Mouse (Mus musculus) inflammation-experienced regulatory T-cells, adult 6 months (primary cell): ENCODE results near the gene Ccnf. TPM values are rescaled to one million over a fixed set of nuclear protein-coding genes. Genes with fewer than 3 reads are reported as not detected.

Experiments
- ATAC-seq: one replicate; pipeline ENCODE4 v1.8.0; 2017
- polyA plus RNA-seq, 3 experiments: library from polyadenylated mRNA; unstranded; fragments of 100-300 nt; shearing (Covaris generic); gene quantifications; one replicate each; pipeline ENCODE4 v1.2.1; 2017

The Ccnf gene
- polyA plus RNA-seq, 3 experiments from 2014 or later = 3.4 to 43.6 (median 6.3) TPM

- no peak for ATAC-seq
Measured at GRCm38 (mm10) chr17:24199741-24200140, 51.5 kb downstream of the Ccnf start.

DNA sequence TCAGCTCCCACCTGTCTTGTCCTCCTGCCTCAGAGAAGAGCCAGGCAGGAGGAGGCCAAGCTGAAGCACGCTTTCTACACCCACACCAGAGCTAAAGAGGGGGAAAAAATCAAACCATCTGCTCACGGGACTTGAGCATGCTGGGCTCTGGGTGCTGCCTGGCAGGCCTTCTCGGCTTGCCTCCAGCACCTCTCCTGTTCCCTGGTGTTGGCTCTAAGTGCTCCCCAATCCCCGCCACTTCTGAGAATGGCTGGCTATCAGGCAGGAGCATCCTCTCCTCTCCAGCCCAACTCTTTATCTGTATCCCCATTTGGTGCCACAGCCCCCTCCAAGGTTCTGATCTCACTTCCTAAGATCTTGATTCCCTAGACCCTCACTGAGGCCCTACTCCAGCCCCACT is 52.0 kb downstream of the Ccnf start:
- no peak for ATAC-seq

GRCm38 (mm10) chr17:24197032-24197824 is 54.1 kb downstream of the Ccnf start:
- no peak for ATAC-seq

GRCm38 (mm10) chr17:24195349-24195748 is 55.9 kb downstream of the Ccnf start:
- no peak for ATAC-seq

- ATAC-seq = no peak
Measured at GRCm38 (mm10) chr17:24193769-24194168, 57.5 kb downstream of the Ccnf start.

- ATAC-seq = no peak
Measured at GRCm38 (mm10) chr17:24193268-24193667, 58.0 kb downstream of the Ccnf start.

GRCm38 (mm10) chr17:24192848-24193247 is 58.4 kb downstream of the Ccnf start:
- ATAC-seq = no peak

DNA sequence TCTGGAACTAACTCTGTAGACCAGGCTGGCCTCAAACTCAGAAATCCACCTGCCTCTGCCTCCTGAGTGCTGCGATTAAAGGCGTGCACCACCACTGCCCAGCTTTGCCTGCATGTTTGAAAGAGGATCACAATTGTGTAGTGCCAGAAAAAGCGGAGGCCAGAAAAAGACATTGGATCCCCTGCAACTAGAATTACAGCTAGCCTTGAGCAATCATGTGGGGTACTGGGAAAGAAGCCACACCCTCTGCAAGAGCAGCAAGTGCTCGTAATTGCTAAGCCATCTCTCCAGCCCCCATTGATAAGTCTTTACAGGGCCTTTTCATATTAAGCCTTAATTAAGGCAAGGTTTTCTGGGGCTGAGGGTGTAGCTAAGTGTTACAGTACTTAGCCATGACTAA is 59.8 kb downstream of the Ccnf start:
- no peak for ATAC-seq

DNA sequence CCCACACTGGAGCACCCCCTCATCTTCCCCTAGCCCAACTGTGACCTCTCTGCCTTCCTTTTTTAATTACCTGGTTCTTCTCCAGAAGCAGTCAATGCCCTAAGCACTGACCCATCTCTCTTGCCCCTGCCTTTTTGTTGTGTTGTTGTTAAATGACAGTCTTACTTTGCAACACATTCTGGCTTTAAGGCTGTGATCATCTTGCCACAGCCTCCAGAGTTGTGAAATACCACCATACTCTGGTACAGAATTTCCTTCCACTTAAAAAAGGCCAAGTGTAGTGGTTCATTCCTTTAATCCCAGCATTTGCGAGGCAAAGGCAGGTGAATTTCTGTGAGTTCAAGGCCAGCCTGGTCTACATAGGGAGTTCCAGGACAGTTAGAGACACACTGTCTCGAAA is 60.4 kb downstream of the Ccnf start:
- ATAC-seq = no peak

- ATAC-seq = no peak
Measured at GRCm38 (mm10) chr17:24174259-24174658, 77.0 kb downstream of the Ccnf start.

- ATAC-seq = peak; percentile 23
Measured at GRCm38 (mm10) chr17:24173423-24173822, 77.9 kb downstream of the Ccnf start.

Other genes with a start within 250 kb of the Ccnf start
- under 1 TPM in 1 of 3 experiments, not detected in 2; 0.36 TPM for gene Prss27, start 213.3 kb downstream of the Ccnf start, polyA plus RNA-seq
- 1 to 10 TPM; 4.3 to 6.5 (median 6.3) TPM for gene Kctd5, start 178.0 kb downstream of the Ccnf start, polyA plus RNA-seq
- 10 to 100 TPM; 34.1 to 47.4 (median 39.7) TPM for gene Pdpk1, start 100.6 kb downstream of the Ccnf start, polyA plus RNA-seq
- gene Amdhd2, start 87.7 kb downstream of the Ccnf start, polyA plus RNA-seq = 10 to 100 TPM; 21.6 to 30.0 (median 29.7) TPM
- 100 to 1,000 TPM; 164 to 208 (median 177) TPM for gene Atp6v0c, start 81.8 kb downstream of the Ccnf start, polyA plus RNA-seq
- 1 to 10 TPM in 2 of 3 experiments, under 1 TPM in 1; 0.66 to 1.4 (median 1.0) TPM for gene Tbc1d24, start 45.9 kb downstream of the Ccnf start, polyA plus RNA-seq
- not detected for gene Ntn3, start 42.0 kb downstream of the Ccnf start, polyA plus RNA-seq
- gene Tedc2, start 30.6 kb downstream of the Ccnf start, polyA plus RNA-seq = 1 to 10 TPM; 7.2 to 9.5 (median 9.1) TPM
- not detected for gene Abca17, start 99.6 kb upstream of the Ccnf start, polyA plus RNA-seq
- gene Abca3, start 100.5 kb upstream of the Ccnf start, polyA plus RNA-seq = 10 to 100 TPM; 17.8 to 31.2 (median 26.3) TPM
- 100 to 1,000 TPM; 118 to 138 (median 130) TPM for gene Rnps1, start 163.1 kb upstream of the Ccnf start, polyA plus RNA-seq
- 10 to 100 TPM; 52.4 to 61.7 (median 59.7) TPM for gene Eci1, start 175.2 kb upstream of the Ccnf start, polyA plus RNA-seq
- 1 to 10 TPM; 2.9 to 6.5 (median 4.8) TPM for gene Dnase1l2, start 191.6 kb upstream of the Ccnf start, polyA plus RNA-seq
- 10 to 100 TPM; 22.1 to 49.8 (median 23.6) TPM for gene E4f1, start 218.8 kb upstream of the Ccnf start, polyA plus RNA-seq
- 1 to 10 TPM; 3.5 to 6.9 (median 4.6) TPM for gene Pgp, start 218.9 kb upstream of the Ccnf start, polyA plus RNA-seq
- not detected for gene Bricd5, start 222.4 kb upstream of the Ccnf start, polyA plus RNA-seq
- gene Mlst8, start 227.6 kb upstream of the Ccnf start, polyA plus RNA-seq = 10 to 100 TPM; 14.0 to 14.9 (median 14.5) TPM
- gene Caskin1, start 237.1 kb upstream of the Ccnf start, polyA plus RNA-seq = under 1 TPM in 2 of 3 experiments, not detected in 1; 0.16 to 0.23 TPM